Mouse (Mus musculus): ENCODE data around the gene Dctpp1. TPM values are rescaled to one million over a fixed set of nuclear protein-coding genes. Genes with fewer than 3 reads are reported as not detected.
A peak's percentile ranks its signal among the peaks of the same experiment; 100 is the strongest.

Gene Dctpp1
- polyA plus RNA-seq, 1 experiment from 2014 or later, result 224 TPM

DNA sequence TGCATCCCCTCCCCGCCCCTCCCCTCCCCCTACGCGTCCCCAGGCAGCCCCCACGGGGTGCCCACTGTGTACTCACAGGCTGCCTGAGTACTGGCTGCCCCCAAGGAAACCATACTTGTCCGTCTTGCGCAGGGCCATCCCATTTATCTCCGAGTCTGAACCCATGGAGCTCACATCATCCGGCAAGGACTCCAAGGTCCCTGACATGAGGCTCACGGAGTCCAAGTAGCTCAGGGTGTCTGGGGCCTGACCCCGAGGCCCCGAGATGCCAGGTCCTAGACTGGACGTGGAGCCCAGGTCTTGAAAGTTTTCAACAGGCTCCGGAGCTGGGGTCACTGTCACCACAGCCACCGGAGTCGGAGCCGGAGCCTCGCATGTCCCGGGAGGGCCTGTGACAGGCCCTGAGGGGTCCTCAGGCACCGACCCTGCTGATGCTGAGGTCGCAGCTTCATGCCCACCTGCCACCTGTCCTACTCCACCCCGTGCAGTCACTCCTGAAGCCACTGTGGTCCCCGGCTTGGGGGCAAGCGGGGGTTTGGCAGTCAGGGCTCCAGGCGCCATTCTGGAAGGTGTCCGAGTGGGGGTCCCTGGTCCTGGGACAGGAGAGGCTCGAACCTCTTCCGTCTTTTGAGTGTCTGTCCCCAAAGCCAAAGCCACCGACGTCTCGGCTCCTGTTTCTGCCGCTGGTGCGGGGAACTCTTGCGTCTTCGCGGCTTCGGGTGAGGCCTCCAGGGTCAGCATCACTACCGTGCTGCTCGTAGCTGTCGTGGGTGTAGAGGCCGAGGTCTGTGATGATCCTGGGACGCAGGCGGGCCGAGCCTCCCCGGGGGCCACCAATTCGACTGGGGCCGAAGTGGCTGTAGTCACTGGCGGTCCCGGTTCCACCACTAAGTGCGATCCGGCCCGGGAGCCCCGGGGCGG is 52.9 kb downstream of the Dctpp1 start:
- Histone ChIP-seq H3K9ac (replicated peaks) (peak overlapping the region; percentile 96), H3K27me3 (no peaks in the 10 kb centered on the region), H3K4me3 (replicated peaks) (peak overlapping the region; percentile 96), H3K9me3 (no peaks in the 10 kb centered on the region), H3K4me1 (replicated peaks) (peaks cover 29% of the 10 kb centered on the region), H3K4me2 (peak overlapping the region; percentile 97), H3K36me3 (peaks cover 30% of the 10 kb centered on the region), H3K27ac (peak overlapping the region; percentile 92)
- WGBS, result under 1% methylated on average over 53 of the region's 53 CpGs
- 0 out of 2 replicates have a peak, but pooled peaks have one; percentile 4 for ATAC-seq (ENCODE audit: insufficient number of reproducible peaks, insufficient read depth, low FRiP score, low TSS enrichment, low read depth)

Other genes starting within 250 kb of the Dctpp1 start
- gene Mvp, start 246.1 kb downstream of the Dctpp1 start, polyA plus RNA-seq (2016; fragmentation: Nextera tagmentation; extraction: Ambion mirVana), result 4.1 and 4.6 TPM in 2 replicates
- 0.42 and 0.59 TPM in 2 replicates for gene Pagr1b, start 244.2 kb downstream of the Dctpp1 start, polyA plus RNA-seq (2016; fragmentation: Nextera tagmentation; extraction: Ambion mirVana)
- gene Pagr1a, start 243.4 kb downstream of the Dctpp1 start, polyA plus RNA-seq (2016; fragmentation: Nextera tagmentation; extraction: Ambion mirVana), result 33.0 and 34.4 TPM in 2 replicates
- gene Gm42742, start 239.6 kb downstream of the Dctpp1 start, polyA plus RNA-seq (2016; fragmentation: Nextera tagmentation; extraction: Ambion mirVana), result 73.7 and 81.2 TPM in 2 replicates
- 3.1 and 6.4 TPM in 2 replicates for gene Prrt2, start 239.5 kb downstream of the Dctpp1 start, polyA plus RNA-seq (2016; fragmentation: Nextera tagmentation; extraction: Ambion mirVana)
- 120 and 123 TPM in 2 replicates for gene Maz, start 233.7 kb downstream of the Dctpp1 start, polyA plus RNA-seq (2016; fragmentation: Nextera tagmentation; extraction: Ambion mirVana)
- 157 and 161 TPM in 2 replicates for gene Kif22, start 218.2 kb downstream of the Dctpp1 start, polyA plus RNA-seq (2016; fragmentation: Nextera tagmentation; extraction: Ambion mirVana)
- not detected in 2 replicates for gene Zg16, start 173.4 kb downstream of the Dctpp1 start, polyA plus RNA-seq (2016; fragmentation: Nextera tagmentation; extraction: Ambion mirVana)
- gene AI467606, start 169.3 kb downstream of the Dctpp1 start, polyA plus RNA-seq (2016; fragmentation: Nextera tagmentation; extraction: Ambion mirVana), result 1.4 and 1.8 TPM in 2 replicates
- 1.3 and 1.7 TPM in 2 replicates for gene Qprt, start 138.5 kb downstream of the Dctpp1 start, polyA plus RNA-seq (2016; fragmentation: Nextera tagmentation; extraction: Ambion mirVana)
- gene Spn, start 122.9 kb downstream of the Dctpp1 start, polyA plus RNA-seq (2016; fragmentation: Nextera tagmentation; extraction: Ambion mirVana), result 0.26 TPM in 1 of 2 replicates, not detected in the other
- gene Cd2bp2, start 64.7 kb downstream of the Dctpp1 start, polyA plus RNA-seq (2016; fragmentation: Nextera tagmentation; extraction: Ambion mirVana), result 86.5 and 91.8 TPM in 2 replicates
- 40.9 and 45.3 TPM in 2 replicates for gene Tbc1d10b, start 52.2 kb downstream of the Dctpp1 start, polyA plus RNA-seq (2016; fragmentation: Nextera tagmentation; extraction: Ambion mirVana)
- gene Mylpf, start 51.8 kb downstream of the Dctpp1 start, polyA plus RNA-seq (2016; fragmentation: Nextera tagmentation; extraction: Ambion mirVana), result 142 and 145 TPM in 2 replicates
- 61.9 and 65.5 TPM in 2 replicates for gene Zfp553, start 27.6 kb downstream of the Dctpp1 start, polyA plus RNA-seq (2016; fragmentation: Nextera tagmentation; extraction: Ambion mirVana)
- gene Sept1, start 27.6 kb downstream of the Dctpp1 start, polyA plus RNA-seq (2016; fragmentation: Nextera tagmentation; extraction: Ambion mirVana), result 34.1 and 35.9 TPM in 2 replicates
- 79.5 and 84.1 TPM in 2 replicates for gene Zfp771, start 16.4 kb downstream of the Dctpp1 start, polyA plus RNA-seq (2016; fragmentation: Nextera tagmentation; extraction: Ambion mirVana)
- 89.5 and 92.3 TPM in 2 replicates for gene Sephs2, start 13.3 kb upstream of the Dctpp1 start, polyA plus RNA-seq (2016; fragmentation: Nextera tagmentation; extraction: Ambion mirVana)
- 0.39 and 0.59 TPM in 2 replicates for gene Itgal, start 35.6 kb upstream of the Dctpp1 start, polyA plus RNA-seq (2016; fragmentation: Nextera tagmentation; extraction: Ambion mirVana)
- 21.0 and 22.6 TPM in 2 replicates for gene Zfp768, start 84.9 kb upstream of the Dctpp1 start, polyA plus RNA-seq (2016; fragmentation: Nextera tagmentation; extraction: Ambion mirVana)
- 9.2 and 10.1 TPM in 2 replicates for gene Zfp747, start 115.3 kb upstream of the Dctpp1 start, polyA plus RNA-seq (2016; fragmentation: Nextera tagmentation; extraction: Ambion mirVana)
- 5.8 and 6.7 TPM in 2 replicates for gene 9130019O22Rik, start 126.5 kb upstream of the Dctpp1 start, polyA plus RNA-seq (2016; fragmentation: Nextera tagmentation; extraction: Ambion mirVana)
- 6.4 and 7.0 TPM in 2 replicates for gene E430018J23Rik, start 132.9 kb upstream of the Dctpp1 start, polyA plus RNA-seq (2016; fragmentation: Nextera tagmentation; extraction: Ambion mirVana)
- gene Zfp764, start 146.1 kb upstream of the Dctpp1 start, polyA plus RNA-seq (2016; fragmentation: Nextera tagmentation; extraction: Ambion mirVana), result 7.0 and 8.3 TPM in 2 replicates
- gene Zfp688, start 161.4 kb upstream of the Dctpp1 start, polyA plus RNA-seq (2016; fragmentation: Nextera tagmentation; extraction: Ambion mirVana), result 29.4 and 31.3 TPM in 2 replicates
- gene Zfp689, start 188.4 kb upstream of the Dctpp1 start, polyA plus RNA-seq (2016; fragmentation: Nextera tagmentation; extraction: Ambion mirVana), result 16.8 and 17.8 TPM in 2 replicates
- gene Prr14, start 198.9 kb upstream of the Dctpp1 start, polyA plus RNA-seq (2016; fragmentation: Nextera tagmentation; extraction: Ambion mirVana), result 41.0 and 43.7 TPM in 2 replicates
- 11.7 and 13.0 TPM in 2 replicates for gene Fbrs, start 218.5 kb upstream of the Dctpp1 start, polyA plus RNA-seq (2016; fragmentation: Nextera tagmentation; extraction: Ambion mirVana)

Data from limb, embryonic 12.5 days (tissue).